Mouse (Mus musculus) layer of hippocampus, postnatal 25 days (tissue): Measurements from ENCODE around the gene S100a7a. TPM values are rescaled to one million over a fixed set of nuclear protein-coding genes. Genes with fewer than 3 reads are reported as not detected.
A peak's percentile ranks its signal among the peaks of the same experiment; 100 is the strongest.

Experiments used
- DNase-seq, 2 experiments: peaks; one replicate each; pipeline ENCODE4 v3.0.0; 2022; ENCODE audit warnings: mixed read lengths in 2 of 2, low spot score in 1 of 2; ENCODE audit errors: extremely low spot score in 1 of 2
- total RNA-seq, 2 experiments: library from RNA; stranded (reverse); gene quantifications; 2 replicates each; pipeline ENCODE4 v1.2.3; 2021

The S100a7a gene
- under 1 TPM; 0.20 to 0.28 TPM for total RNA-seq

DNA sequence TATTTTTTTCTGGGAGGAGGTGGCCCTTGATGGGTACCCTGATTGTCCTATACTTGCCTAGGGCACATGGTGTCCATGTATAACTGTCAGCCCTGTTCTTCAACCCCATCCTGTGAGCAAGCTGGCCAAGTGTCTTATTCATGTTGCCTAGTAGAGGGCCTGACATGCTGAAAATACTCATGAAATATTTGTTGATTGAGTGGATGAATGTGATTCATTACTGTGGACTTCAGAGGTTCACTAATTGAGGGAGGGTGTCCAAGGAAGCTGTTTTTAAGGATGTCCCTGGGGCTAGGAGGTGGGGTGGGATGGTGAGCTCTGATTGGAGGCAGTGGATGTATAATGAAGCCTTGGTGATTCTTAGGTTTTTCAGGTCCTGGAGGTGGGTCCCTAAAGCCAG, at the start of gene S100a7a:
TSS of gene S100a7a (plus strand) at position 301 of the 400 bp plus-strand sequence.
- DNase-seq = no peak

DNA sequence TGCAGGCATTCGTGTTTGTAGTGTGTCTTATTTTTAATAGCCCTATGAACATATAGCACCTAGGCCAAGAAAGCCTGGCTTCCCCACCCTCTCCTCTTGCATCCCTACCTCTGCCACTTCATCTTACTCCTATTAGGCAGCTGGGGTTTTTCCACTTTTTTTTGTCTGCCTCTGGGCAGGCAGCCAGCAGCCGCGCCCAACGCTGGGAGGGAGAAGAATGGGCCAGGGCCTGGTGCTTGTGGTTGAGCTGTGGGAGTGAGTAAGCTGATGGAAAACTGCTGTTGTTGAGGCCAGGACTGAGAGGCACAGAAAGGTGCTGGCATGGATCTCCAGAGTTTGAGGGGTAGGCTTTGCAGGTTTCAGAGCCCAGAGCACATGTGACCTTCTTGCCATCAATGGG, 49.4 kb upstream of the S100a7a start:
- no peak for DNase-seq

DNA sequence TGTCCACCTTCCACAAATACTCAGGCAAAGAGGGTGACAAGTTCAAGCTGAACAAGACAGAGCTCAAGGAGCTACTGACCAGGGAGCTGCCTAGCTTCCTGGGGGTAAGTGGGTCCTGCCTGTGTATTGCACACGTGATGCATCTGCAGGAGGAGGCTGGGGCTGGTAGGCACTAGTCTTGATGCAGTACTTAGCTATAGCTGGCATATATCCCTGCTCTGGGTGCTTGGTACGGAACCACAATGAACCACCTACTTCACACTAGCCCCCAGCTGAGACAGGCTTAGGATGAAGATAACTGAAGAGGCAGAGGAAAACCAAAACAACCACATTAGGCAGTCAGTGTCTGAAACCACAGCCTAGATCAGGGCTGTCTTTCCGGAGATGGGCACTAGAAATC, 48.8 kb upstream of the S100a7a start:
- no peak for DNase-seq

DNA sequence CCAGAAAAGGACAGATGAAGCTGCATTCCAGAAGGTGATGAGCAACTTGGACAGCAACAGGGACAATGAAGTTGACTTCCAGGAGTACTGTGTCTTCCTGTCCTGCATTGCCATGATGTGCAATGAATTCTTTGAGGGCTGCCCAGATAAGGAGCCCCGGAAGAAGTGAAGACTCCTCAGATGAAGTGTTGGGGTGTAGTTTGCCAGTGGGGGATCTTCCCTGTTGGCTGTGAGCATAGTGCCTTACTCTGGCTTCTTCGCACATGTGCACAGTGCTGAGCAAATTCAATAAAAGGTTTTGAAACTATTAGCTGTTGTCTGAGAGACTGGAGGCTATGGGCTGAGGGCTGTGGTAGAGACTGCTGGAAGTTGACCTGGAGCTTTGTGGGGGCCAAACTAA, 48.1 kb upstream of the S100a7a start:
- DNase-seq = no peak

DNA sequence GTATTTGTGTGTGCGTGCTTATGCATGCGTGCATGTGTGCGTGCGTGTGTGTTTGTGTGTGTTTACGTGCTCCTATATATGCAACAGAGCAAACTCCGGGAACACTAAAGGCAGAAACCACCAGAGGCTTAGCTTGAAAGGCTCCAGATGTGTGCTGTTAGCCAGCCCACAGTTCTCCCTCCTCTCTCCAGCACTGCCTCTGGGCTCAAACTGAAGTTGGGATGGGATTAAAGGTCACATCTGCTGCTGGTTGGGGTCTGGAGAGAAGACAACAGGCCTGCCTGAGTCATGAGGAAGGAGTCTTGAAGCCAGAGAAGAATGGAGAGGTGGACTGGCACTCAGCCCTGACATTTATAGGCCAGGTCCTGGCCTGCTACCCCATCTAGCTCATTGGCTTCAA, 47.6 kb upstream of the S100a7a start:
- no peak for DNase-seq

DNA sequence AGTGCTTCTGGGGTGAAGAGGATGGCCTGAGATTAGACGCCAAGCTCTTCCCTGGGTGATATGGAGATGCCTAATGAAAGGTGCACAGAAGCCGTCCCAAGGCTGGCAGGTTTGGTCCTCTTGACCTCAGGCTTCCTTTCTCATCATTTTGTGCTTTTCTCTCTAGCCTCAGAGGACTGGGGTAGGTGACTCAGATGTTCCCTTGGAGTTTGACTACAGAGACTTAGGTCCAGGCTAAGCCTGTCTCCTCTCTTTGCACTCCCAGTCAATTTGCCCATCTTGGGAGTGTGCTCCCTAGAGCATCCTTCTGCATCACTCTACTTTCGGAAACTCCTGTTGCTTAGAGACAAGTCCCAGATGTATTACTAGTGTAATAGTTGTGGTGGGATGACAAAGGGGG, 46.5 kb upstream of the S100a7a start:
- no peak for DNase-seq

DNA sequence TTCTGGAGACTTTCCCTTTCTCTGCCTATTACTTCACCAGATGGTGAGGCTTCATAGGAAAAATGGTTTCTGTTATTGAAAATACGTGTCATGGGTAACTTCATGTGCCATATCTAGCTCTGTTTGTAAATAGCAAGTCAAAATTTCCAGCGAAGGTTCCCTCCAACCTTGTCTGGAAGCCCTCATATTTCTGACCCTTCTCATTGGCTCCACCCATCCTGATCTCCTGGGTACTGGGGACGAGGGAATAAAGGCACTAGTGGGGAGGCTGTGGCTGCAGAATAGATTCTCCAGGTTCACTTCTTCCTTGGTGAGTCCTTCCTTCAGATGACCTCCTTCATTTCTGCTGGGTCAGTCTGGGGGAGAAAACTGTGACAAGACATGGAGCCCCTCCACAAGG, 45.6 kb upstream of the S100a7a start, which contains the start of gene S100a5:
TSS of gene S100a5 (plus strand) at position 301 of the 400 bp plus-strand sequence.
- no peak for DNase-seq

DNA sequence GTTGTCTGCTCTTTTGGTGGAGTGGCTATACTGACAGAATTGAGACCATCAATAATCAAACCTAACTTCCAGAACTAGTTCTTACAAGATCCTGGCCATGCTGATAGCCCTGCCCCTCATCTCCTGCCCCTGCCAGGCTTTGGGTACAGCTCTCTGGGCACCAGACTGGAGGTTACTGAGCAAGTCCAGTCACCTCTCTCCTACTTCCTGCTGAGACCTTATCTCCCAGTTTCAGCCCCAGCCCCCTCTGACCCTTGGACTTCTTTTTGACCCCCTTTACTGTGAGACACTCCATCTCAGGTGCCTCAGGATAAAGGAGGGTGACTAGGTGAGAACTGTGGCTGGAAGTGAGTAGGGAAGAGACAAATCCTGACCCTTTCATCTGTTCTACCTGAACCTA, 44.7 kb upstream of the S100a7a start:
- DNase-seq = no peak

DNA sequence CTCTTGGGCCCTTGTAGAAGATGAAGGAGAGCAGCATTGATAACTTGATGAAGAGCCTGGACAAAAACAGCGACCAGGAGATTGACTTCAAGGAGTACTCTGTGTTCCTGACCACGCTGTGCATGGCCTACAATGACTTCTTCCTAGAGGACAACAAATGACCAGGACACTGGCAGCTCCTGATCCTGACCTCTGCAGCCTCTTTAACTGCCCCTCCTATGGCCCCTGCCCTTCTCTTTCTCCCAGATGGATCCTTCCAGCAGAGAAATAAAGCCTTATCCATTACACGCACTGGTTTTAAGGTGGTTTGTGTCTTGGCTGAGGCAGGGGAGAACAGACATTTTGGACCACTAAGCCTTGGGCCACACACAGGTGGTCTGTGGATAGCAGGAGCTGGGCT, 42.3 kb upstream of the S100a7a start:
- DNase-seq = no peak

DNA sequence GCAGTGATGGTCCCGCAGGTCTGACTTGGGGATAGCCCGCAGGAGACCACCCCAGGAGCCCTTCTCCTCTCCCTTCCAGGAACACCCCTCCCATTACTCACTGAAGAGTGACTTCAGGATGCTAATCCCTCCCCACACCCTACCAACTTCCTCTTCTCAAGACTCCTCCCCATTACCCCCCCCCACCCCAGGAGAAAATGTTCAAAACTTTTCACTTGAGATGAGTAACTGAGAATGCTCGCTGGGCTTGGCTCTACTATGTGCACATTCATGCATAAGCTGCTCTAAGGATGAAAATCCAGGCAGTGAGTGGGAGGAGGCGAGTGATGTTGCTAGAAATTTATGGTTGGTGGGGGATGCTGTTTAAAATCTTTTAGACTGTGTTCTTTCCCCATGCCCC, 41.8 kb upstream of the S100a7a start:
- DNase-seq = no peak

DNA sequence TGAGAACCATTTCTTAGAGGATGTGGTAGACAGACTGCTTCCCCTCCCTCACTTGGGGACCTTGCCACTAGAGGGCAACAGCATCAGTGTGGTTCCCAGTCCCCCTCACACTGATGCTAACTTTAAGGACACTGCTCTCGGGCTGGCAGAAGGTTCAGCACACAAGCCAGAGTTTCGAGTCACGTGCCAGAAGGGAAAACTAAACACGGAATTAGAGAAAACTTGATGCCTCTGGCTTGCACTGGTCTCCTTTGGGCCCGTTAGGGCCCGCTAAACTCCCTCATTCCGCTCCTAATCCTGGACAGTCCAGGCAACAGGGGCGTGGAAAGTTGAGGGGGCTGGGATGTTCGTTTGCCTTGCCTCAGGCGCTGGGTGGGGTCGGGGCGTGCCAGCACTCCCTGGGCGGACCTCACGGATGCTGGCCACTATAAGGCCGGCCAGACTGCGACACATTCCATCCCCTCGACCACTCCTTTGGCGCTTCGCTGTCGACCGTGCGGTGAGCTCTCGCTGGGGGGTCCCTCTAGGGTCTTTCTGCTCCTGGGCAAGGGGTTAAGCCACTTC, 41.0 kb upstream of the S100a7a start, which contains the start of gene S100a6:
TSS of gene S100a6 (plus strand) at position 155 of the 564 bp plus-strand sequence.
- DNase-seq = peak in 1 of 2 experiments; percentile 55

DNA sequence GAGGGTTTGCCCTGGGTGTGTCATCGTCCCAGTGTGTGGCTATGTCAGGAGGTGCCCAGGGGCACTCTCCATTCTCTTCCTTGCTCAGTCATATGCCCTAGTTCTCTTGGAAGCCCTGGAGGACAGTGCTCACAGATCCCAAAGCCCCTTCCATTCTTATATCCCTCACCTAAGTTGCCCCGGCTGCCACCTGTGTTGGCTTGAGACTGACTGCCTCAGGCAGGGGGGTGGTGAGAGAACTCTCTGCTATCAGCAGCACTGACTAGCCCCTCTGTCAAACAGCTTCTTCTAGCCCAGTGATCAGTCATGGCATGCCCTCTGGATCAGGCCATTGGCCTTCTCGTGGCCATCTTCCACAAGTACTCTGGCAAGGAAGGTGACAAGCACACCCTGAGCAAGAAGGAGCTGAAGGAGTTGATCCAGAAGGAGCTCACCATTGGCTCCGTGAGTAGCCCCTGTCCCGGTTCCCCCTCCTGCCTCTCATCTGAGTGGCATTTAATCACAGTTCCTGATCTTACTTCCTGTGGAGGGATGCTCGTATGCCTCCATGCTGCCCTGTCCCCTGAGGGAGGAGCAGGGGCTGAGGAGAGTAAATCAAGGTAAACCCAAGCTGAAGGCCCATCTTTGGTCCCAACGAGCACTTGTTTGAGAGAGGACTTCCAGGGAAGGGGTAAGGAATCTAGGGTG, 40.2 kb upstream of the S100a7a start:
- no peak for DNase-seq

DNA sequence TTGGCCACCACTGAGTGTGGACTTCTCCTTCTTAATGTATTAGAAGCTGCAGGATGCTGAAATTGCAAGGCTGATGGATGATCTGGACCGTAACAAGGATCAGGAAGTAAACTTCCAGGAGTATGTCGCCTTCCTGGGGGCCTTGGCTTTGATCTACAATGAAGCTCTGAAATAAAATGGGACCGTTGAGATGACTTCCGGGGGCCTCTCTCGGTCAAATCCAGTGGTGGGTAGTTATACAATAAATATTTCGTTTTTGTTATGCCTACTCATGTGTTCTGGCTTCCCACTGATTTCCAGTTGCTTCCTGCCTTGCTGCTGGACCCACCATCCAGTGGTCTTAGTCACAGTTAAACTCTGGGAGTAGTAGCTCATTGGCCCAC, 39.7 kb upstream of the S100a7a start:
- DNase-seq = no peak

DNA sequence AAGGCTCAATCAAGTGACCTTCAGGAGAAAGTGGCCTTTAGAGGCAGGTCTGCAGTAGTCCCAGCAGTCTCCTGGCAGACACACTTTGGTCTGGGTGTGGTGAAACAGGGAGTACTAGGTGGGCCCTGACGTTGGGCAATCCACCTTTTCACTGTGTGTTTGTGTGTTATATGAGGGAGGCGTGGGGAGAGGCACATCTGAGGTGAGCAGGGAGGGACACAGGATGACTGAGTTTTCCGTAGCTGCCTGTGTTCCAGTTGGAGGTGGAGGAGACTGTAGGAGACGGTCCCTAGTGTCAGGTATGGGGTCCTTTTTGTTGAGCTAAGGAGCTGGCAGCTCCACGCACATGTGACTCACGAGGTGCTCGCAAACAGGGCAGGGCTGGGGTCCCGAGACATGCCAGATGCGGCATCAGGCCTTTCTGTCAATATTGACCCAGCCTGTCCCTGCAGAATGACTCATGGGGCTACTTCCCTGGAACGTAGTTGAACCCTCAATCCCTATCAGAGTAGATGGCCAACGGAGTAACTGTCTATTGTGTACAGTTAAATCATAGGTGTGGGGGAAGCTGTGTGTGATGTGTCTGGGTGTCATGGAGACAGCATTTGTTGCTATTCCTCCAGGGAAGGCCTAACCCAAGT, 39.1 kb upstream of the S100a7a start:
- DNase-seq = no peak

DNA sequence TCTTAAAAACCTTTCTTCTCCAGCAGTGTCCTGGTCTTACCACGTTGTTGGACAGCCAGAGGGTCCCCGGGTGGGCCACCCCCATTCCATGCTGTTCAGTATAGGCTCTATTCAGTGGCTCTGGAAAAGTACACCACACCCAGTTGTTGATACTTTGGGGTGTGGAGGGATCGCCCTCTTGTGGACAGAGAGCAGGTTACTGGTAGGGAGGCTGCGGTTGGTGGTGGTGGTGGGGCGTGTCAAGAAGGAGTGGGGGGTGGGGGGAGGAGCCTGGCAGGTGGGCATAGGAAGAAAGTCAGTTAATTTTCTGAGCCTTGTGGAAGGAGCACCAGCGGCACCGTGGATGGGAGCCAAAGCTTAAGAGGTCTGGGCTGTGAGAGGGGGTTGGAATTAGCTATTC, 38.4 kb upstream of the S100a7a start:
- DNase-seq = peak; percentile 38 to 56

DNA sequence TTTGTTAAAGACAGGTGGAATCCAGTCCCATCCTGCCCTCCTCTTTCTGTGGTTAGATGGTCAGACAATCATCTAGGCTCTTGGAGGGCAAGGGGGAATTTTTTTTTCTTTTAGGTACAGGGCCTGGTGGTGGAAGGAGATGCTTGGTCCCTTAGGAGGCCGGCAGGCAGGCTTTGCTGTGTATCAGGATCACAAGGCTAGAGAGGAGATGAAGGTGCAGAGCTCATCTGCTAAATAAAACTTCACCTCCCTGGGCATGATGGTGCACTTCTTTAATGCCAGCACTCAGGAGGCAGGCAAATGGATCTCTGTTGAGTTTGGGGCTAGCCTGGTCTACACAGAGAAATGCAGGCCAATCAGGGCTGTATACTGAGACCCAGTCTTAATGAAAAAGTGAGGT, 37.9 kb upstream of the S100a7a start:
- no peak for DNase-seq

DNA sequence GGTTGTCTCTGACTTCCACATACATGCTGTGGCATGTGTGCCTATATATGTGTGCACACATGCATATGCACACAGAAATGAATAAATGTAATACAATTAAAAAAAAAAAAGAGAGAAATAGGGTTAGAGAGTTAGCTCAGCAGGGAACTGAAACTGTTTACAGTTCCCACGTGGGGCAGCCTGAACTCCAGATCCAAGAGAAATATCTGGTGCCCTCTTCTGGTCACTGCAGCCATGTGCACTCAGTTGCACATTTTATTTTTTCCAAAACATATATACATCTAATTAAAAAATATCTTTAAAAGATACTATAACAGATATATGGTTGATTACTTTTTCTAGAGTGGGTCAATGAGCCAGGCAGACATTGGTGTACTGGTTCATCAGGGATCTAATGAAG, 36.2 kb upstream of the S100a7a start:
- DNase-seq = no peak

DNA sequence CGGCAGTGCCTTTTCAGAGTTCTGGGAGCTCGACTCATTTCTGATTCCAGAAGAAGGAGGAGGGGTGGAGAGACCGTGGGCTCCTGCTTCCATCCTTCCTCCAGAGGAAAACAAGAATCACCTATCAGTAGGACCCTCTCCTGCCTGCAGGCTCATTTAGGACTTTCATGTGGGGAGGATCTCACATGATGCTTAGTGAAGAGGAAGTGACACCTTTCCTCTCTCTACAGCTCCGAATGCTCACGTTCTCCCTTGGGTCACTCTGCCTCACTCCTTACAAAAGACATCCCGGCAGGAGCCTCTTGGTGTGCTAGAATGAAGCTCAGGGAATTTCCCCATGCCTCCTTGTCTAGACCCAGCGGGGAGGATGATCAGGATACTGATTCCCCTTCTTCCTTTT, 32.3 kb upstream of the S100a7a start:
- DNase-seq = no peak

DNA sequence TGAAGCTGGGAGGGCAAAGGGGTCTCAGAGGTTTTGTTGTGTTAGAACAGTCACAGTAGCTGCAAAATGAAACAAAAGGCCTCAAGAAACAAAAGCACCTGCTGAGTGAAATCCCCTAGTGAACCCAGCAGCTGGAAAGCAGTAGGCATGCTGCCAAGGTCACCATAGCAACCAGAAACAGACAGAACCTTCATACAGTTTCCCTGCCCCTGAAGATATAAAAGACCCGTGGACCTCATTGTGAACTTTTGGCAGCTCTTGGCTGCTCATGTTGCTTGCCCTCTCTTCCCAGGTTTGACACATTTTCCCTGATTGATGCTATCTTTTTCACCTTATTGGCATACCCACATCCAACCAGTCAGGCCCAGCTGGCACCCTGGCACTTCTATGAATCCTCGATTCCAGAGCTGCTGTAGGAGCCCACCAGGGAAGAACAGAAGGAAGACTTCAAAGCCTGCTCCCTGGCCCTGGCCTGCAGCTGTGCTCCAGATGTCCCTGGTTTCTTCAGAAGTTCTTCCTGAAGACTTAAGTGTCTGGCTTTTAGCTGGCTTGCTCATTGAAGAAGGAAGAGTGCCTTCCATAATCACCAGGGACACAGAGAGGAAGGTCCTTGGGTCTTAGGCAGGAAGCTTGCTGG, 30.3 kb upstream of the S100a7a start:
- peak in 1 of 2 experiments; percentile 53 for DNase-seq

DNA sequence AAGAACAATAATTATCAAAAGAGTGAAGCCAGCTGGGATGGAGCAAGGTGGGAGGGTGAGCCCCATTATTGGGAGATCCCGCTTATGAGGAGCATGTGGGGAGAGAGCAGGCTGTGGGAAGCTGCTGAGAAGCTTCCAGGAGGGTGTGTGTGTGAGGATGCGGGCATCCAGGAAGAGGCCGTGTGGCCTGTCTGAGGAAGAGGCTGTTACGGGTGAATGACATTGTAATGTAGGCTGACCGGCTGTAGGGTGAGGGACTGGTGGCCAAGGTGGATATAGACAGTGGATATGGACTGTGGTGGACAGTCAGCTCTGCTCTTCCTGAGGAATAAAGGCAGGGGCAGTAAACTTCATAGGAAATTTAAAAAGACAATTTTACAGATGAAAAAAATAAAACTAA, 28.3 kb upstream of the S100a7a start:
- no peak for DNase-seq

DNA sequence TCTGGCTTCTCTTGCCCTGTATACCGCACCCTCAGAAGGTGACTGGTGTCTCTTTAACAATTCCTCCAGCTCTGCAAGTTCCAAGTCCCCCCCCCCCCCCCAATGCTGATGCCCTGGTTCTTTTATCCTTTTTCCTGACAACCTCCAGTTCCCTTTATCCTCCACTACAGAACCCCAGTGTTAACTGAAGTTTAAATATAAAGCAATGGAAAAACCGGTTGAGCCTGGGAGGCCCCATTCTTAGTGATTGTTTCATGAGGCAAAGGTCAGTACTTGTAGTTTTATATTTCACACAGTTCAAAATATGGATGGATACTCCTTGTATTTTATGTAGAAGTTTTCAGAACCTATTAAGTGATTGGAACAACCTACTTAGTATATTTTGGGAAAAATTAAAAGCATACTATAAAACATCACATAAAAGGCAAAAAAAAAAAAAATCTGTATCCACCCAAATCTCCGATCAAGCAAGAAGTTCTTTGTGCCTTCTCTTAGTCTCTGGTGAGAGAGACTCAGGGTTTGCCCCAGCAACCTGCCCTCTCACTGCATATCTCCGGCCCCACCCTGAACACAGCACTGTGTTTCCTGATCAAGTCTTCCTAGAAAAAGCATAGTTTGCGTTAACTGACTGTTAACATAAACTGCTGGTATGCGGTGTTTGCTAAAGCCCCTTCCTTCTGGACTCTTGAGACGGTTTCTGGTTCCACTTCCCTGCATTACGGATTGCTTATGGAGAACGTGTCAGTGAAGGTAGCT, 27.4 kb upstream of the S100a7a start:
- DNase-seq = no peak
